ENCODE assay signal across 17 mouse cellular contexts in genomic region chr3:107009329-107010076, GRCm38 (mm10).
"Had no signal": no experiment of that assay in that cellular context is flagged by ENCODE, and none has a peak within 500 bp of the region (broad histone marks: within the 10 kb centered on the region; RNA-seq: fewer than 3 reads in every experiment).

No protein-coding gene starts in this region.

- H3K27ac ChIP-seq: kidney, postnatal 0 days; limb, embryonic 12.5 days; liver, embryonic 13.5 days; midbrain, embryonic 10.5 days; neural tube, embryonic 15.5 days had no signal

- ATAC-seq: hindbrain, embryonic 16.5 days; inflammation-experienced regulatory T-cells, adult 6 months; intestine, postnatal 0 days; liver, postnatal 0 days had no signal

- H3K36me3 ChIP-seq: limb, embryonic 12.5 days; liver, embryonic 13.5 days; midbrain, embryonic 10.5 days; neural tube, embryonic 15.5 days had no signal

- H3K4me1 ChIP-seq: limb, embryonic 12.5 days; liver, embryonic 13.5 days; midbrain, embryonic 10.5 days; neural tube, embryonic 15.5 days had no signal

- DNase-seq: kidney, adult 8-10 months; kidney, postnatal 36 days; liver; liver, embryonic 13.5 days; liver, postnatal 0 days; lung, postnatal 36 days; midbrain, embryonic 14.5 days; right cerebral cortex, postnatal 25 days; thymus, postnatal 4 days had no signal

- H3K9ac ChIP-seq: limb, embryonic 12.5 days; liver, embryonic 13.5 days; liver, postnatal 0 days; neural tube, embryonic 15.5 days had no signal

- H3K4me3 ChIP-seq: limb, embryonic 12.5 days; liver, embryonic 13.5 days; midbrain, embryonic 10.5 days; myocyte; neural tube, embryonic 15.5 days had no signal

- H3K9me3 ChIP-seq: limb, embryonic 12.5 days; liver, embryonic 13.5 days; midbrain, embryonic 10.5 days; neural tube, embryonic 15.5 days had no signal

- H3K4me2 ChIP-seq: limb, embryonic 12.5 days; liver, embryonic 13.5 days; neural tube, embryonic 15.5 days had no signal

- H3K27me3 ChIP-seq: limb, embryonic 12.5 days; liver, embryonic 13.5 days; neural tube, embryonic 15.5 days had no signal
